In genomic region chr6:101284368-101284955, GRCm38 (mm10) we compare ENCODE assay signal across 16 mouse cellular contexts.
A peak's percentile ranks its signal among the peaks of the same experiment; 100 is the strongest.
DNase-seq lines count a peak whose midpoint lies in the region; ATAC-seq lines count a peak whose summit lies in the region.
"Had no signal": no experiment of that assay in that cellular context is flagged by ENCODE, and none has a peak within 500 bp of the region (broad histone marks: within the 10 kb centered on the region; RNA-seq: fewer than 3 reads in every experiment).

No protein-coding gene starts in this region.

- no peak for DNase-seq in forebrain, embryonic 11.5 days (ENCODE audit: low spot score)
- DNase-seq in kidney, postnatal 36 days: no peak
- DNase-seq in embryo, embryonic 10.5 days (ENCODE audit: low spot score): peak; percentile 67
- DNase-seq in limb, embryonic 10.5 days (ENCODE audit: low spot score): no peak
- DNase-seq in urinary bladder, adult 2 months (ENCODE audit: low spot score): no peak
- DNase-seq: cerebellum, adult 9-10 months; kidney, postnatal 4 days; right cerebral cortex, postnatal 14 days; thymus, postnatal 4 days had no signal

- H3K9me3 ChIP-seq in forebrain, embryonic 11.5 days (ENCODE audit: control insufficient read depth, low read length): no peaks in the 10 kb centered on the region
- no peaks in the 10 kb centered on the region for H3K9me3 ChIP-seq in forebrain, embryonic 16.5 days (ENCODE audit: control insufficient read depth, low read length)
- H3K9me3 ChIP-seq in kidney, embryonic 15.5 days (replicated peaks): no peaks in the 10 kb centered on the region
- no peaks in the 10 kb centered on the region for H3K9me3 ChIP-seq in limb, embryonic 10.5 days (replicated peaks)
- no peaks in the 10 kb centered on the region for H3K9me3 ChIP-seq in midbrain, embryonic 16.5 days (replicated peaks; ENCODE audit: control insufficient read depth, low read length, poor library complexity, severe bottlenecking)
- H3K9me3 ChIP-seq: limb, embryonic 15.5 days had no signal

- no peak overlapping the region for H3K4me3 ChIP-seq in forebrain, embryonic 11.5 days (ENCODE audit: low read depth, low read length)
- no peak overlapping the region for H3K4me3 ChIP-seq in forebrain, embryonic 16.5 days (replicated peaks; ENCODE audit: low read length)
- H3K4me3 ChIP-seq in kidney, embryonic 15.5 days (replicated peaks): no peak overlapping the region
- no peak overlapping the region for H3K4me3 ChIP-seq in limb, embryonic 10.5 days
- H3K4me3 ChIP-seq in midbrain, embryonic 16.5 days (ENCODE audit: low read depth, low read length): no peak overlapping the region
- H3K4me3 ChIP-seq: limb, embryonic 15.5 days had no signal

- H3K27ac ChIP-seq in forebrain, embryonic 11.5 days (ENCODE audit: low read depth, low read length): no peak overlapping the region
- no peak overlapping the region for H3K27ac ChIP-seq in forebrain, embryonic 16.5 days (ENCODE audit: low read length)
- no peak overlapping the region for H3K27ac ChIP-seq in kidney, embryonic 15.5 days
- peak overlapping the region; percentile 70 for H3K27ac ChIP-seq in limb, embryonic 10.5 days
- H3K27ac ChIP-seq in midbrain, embryonic 16.5 days (ENCODE audit: low read length): no peak overlapping the region
- H3K27ac ChIP-seq: hindbrain, embryonic 14.5 days; limb, embryonic 15.5 days had no signal

- H3K36me3 ChIP-seq in forebrain, embryonic 11.5 days (ENCODE audit: control insufficient read depth, insufficient read depth, low read length): no peaks in the 10 kb centered on the region
- no peaks in the 10 kb centered on the region for H3K36me3 ChIP-seq in forebrain, embryonic 16.5 days (ENCODE audit: control insufficient read depth, insufficient read depth)
- no peaks in the 10 kb centered on the region for H3K36me3 ChIP-seq in kidney, embryonic 15.5 days
- H3K36me3 ChIP-seq in limb, embryonic 10.5 days: no peaks in the 10 kb centered on the region
- H3K36me3 ChIP-seq in midbrain, embryonic 16.5 days (ENCODE audit: control insufficient read depth, insufficient read depth, low read length): no peaks in the 10 kb centered on the region
- H3K36me3 ChIP-seq: limb, embryonic 15.5 days had no signal

- no peaks in the 10 kb centered on the region for H3K27me3 ChIP-seq in forebrain, embryonic 11.5 days (ENCODE audit: control insufficient read depth, insufficient read depth, low read length)
- 0 out of 2 replicates have a peak, but pooled peaks cover 2% of the 10 kb centered on the region for H3K27me3 ChIP-seq in forebrain, embryonic 16.5 days (replicated peaks; ENCODE audit: control insufficient read depth, insufficient read depth, low read length)
- H3K27me3 ChIP-seq in kidney, embryonic 15.5 days: no peaks in the 10 kb centered on the region
- no peaks in the 10 kb centered on the region for H3K27me3 ChIP-seq in limb, embryonic 10.5 days (ENCODE audit: low read depth, poor library complexity, severe bottlenecking)
- no peaks in the 10 kb centered on the region; the same call in 1 of the 2 replicates for H3K27me3 ChIP-seq in midbrain, embryonic 16.5 days (ENCODE audit: control insufficient read depth, insufficient read depth, low read depth, low read length)
- H3K27me3 ChIP-seq: CH12.LX; limb, embryonic 15.5 days had no signal

- peak; percentile 62 for ATAC-seq in forebrain, embryonic 11.5 days (replicated peaks; ENCODE audit: low FRiP score)
- no peak for ATAC-seq in forebrain, embryonic 16.5 days
- 0 out of 2 replicates have a peak, but pooled peaks have one; percentile 44 for ATAC-seq in kidney, embryonic 15.5 days (replicated peaks; ENCODE audit: low FRiP score)
- no peak for ATAC-seq in midbrain, embryonic 16.5 days
- ATAC-seq: intestine, embryonic 16.5 days had no signal

- WGBS in forebrain, embryonic 11.5 days: 41% methylated on average over 6 of the region's 6 CpGs
- WGBS in forebrain, embryonic 16.5 days: 49% methylated on average over 6 of the region's 6 CpGs
- 48% methylated on average over 6 of the region's 6 CpGs for WGBS in kidney, embryonic 15.5 days
- 33% methylated on average over 6 of the region's 6 CpGs for WGBS in limb, embryonic 10.5 days
- 56% methylated on average over 6 of the region's 6 CpGs for WGBS in midbrain, embryonic 16.5 days

- no peak overlapping the region for H3K9ac ChIP-seq in forebrain, embryonic 11.5 days (ENCODE audit: low read length)
- no peak overlapping the region for H3K9ac ChIP-seq in forebrain, embryonic 16.5 days (replicated peaks; ENCODE audit: low read depth, low read length)
- no peak overlapping the region for H3K9ac ChIP-seq in kidney, embryonic 15.5 days
- no peak overlapping the region for H3K9ac ChIP-seq in midbrain, embryonic 16.5 days (ENCODE audit: low read depth, low read length)
- H3K9ac ChIP-seq: hindbrain, embryonic 14.5 days; limb, embryonic 15.5 days had no signal

- peaks cover 12% of the 10 kb centered on the region; the same call in 1 of the 2 replicates for H3K4me1 ChIP-seq in forebrain, embryonic 11.5 days (replicated peaks; ENCODE audit: control insufficient read depth, insufficient read depth, low read length)
- H3K4me1 ChIP-seq in forebrain, embryonic 16.5 days (replicated peaks; ENCODE audit: control insufficient read depth, insufficient read depth, low read length): peaks cover 21% of the 10 kb centered on the region
- peaks cover 50% of the 10 kb centered on the region for H3K4me1 ChIP-seq in kidney, embryonic 15.5 days
- peaks cover 91% of the 10 kb centered on the region for H3K4me1 ChIP-seq in limb, embryonic 10.5 days
- peaks cover 10% of the 10 kb centered on the region; the same call in 1 of the 2 replicates for H3K4me1 ChIP-seq in midbrain, embryonic 16.5 days (ENCODE audit: control insufficient read depth, insufficient read depth, low read length)

- H3K4me2 ChIP-seq in forebrain, embryonic 11.5 days (ENCODE audit: low read depth, low read length, severe bottlenecking): no peak overlapping the region
- H3K4me2 ChIP-seq in forebrain, embryonic 16.5 days (ENCODE audit: low read length): no peak overlapping the region
- no peak overlapping the region for H3K4me2 ChIP-seq in kidney, embryonic 15.5 days
- no peak overlapping the region for H3K4me2 ChIP-seq in midbrain, embryonic 16.5 days (ENCODE audit: low read length)
- H3K4me2 ChIP-seq: hindbrain, embryonic 14.5 days; limb, embryonic 15.5 days had no signal

Comparison
In these comparisons a context has a peak if more than half of its experiments do, and no peak if none do; other contexts are left out.
1. ATAC-seq: peak in forebrain, embryonic 11.5 days (single experiment) and kidney, embryonic 15.5 days (single experiment); none in forebrain, embryonic 16.5 days (single experiment) and midbrain, embryonic 16.5 days (single experiment).